Mouse (Mus musculus) adrenal gland, postnatal 14 days (tissue): ENCODE measurements around the gene Ccdc167. TPM values are rescaled to one million over a fixed set of nuclear protein-coding genes. Genes with fewer than 3 reads are reported as not detected.

Source experiments
- DNase-seq: peaks from one replicate; pipeline ENCODE4 v3.0.0; 2021; ENCODE audit warnings: mixed read lengths
- long read RNA-seq, 2 experiments: library from polyadenylated mRNA; stranded (forward); transcript quantifications; one replicate each; pipeline ENCODE4 v2.0.0; 2021
- total RNA-seq: library from RNA; stranded (reverse); gene quantifications from 2 replicates; pipeline ENCODE4 v1.2.3, GENCODE M21; 2021

The Ccdc167 gene
- total RNA-seq: 12.7 and 13.9 TPM in 2 replicates
- long read RNA-seq, experiment 1, full-length matches to known transcripts: 11 of 16 reads
- long read RNA-seq, experiment 1, partial matches to known transcripts: 0 of 16 reads
- long read RNA-seq, experiment 1, other reads (novel, unspliced or antisense): 5 of 16 reads
- long read RNA-seq, experiment 2, full-length matches to known transcripts: 22 of 25 reads
- long read RNA-seq, experiment 2, partial matches to known transcripts: 1 of 25 reads
- long read RNA-seq, experiment 2, other reads (novel, unspliced or antisense): 2 of 25 reads

GRCm38 (mm10) chr17:29716732-29717445 lies at the start of gene Ccdc167:
Gene Ccdc167, minus strand, starts transcription at chr17:29717044.
- peak; percentile 97 for DNase-seq

GRCm38 (mm10) chr17:29765380-29765779 lies 48.5 kb upstream of the Ccdc167 start:
- DNase-seq: no peak

- DNase-seq: peak; percentile 50
These were observed 45.7 kb upstream of the Ccdc167 start for GRCm38 (mm10) chr17:29762551-29762950.

- no peak for DNase-seq
These were observed 45.1 kb upstream of the Ccdc167 start for GRCm38 (mm10) chr17:29761938-29762337.

- peak; percentile 37 for DNase-seq
These were observed 43.8 kb upstream of the Ccdc167 start for GRCm38 (mm10) chr17:29760404-29761375.

DNA sequence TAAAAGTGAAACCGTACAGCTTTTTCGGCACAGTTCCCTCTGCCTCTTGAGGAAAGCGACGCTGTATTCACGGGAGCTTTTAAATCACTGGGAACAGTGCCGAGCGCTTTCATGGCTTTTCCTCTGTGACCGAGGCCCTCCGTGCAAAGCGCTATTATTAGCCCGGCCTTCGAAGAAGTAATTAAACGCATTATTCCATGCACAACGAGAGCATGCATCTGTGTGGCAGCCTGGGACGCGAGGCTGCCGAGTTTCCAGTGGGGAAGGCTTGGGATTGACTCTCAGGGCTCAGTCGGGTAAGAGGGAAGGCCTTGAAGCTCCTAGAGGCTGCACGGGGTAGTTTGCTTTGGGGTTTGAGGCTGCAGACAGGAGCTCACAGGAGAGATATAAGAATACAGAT lies 43.1 kb upstream of the Ccdc167 start:
- DNase-seq: peak; percentile 38

GRCm38 (mm10) chr17:29756381-29756780 lies 39.5 kb upstream of the Ccdc167 start:
- peak; percentile 69 for DNase-seq

GRCm38 (mm10) chr17:29754510-29754909 lies 37.7 kb upstream of the Ccdc167 start:
- DNase-seq: no peak

DNA sequence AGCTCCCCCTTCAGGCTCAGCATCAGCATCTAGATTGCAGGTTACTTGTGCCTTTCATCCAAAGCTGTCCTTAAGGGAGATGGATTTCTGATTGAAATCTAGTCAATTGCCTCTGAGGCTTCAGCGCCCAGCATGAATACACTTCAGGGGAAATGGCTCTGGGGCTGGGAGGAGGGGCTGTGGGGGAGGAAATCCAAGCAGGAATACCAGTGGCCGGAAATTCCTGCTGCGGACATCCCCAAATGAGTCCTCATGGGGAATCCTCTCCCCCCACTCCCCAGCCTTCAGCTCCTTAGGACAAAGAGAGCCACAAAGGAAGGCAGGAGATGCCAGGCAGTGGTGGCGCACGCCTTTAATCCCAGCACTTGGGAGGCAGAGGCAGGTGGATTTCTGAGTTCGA lies 30.6 kb upstream of the Ccdc167 start:
- DNase-seq: no peak

DNA sequence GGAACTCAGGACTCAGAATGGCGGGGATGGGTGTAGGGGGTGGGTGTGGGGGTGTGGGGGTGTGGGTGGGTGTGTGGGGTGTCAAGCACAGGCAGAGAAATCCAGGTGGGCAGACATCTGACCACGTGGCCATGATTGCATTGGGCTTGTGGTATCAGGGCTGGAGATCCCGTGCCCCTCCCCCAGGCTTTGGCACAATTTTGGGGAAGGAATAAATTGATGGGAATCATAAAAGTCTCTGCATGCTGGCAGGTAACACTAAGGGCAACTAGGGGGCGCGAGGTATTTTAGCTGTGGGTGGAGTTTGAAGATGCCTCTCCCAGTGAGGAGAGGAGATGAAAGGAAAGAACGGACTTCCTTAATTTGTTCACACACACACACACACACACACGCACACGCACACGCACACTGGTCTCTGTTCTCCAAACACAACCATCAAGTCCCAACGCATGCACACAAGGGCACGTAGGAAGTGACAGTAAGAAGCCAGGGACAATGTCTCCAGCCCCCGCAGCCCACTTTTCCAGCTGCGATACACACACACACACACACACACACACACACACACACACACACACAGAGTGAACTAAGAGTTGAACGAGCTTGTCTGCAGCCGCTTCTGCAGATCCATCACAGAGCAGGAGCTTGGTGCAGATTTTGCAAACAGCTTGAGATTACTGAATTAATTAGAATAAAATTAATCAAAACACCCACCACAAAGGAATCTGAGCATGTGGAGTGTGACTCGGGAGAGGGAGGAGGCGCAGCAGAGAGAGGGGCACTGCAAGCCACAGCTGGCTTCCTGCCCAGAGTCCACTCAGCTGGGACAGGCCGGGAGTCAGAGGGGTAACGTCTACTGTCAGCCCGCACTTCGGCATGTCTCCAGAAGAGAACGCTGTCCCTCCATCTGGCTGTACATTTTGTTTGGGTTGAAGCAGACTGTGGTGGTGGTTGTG lies 21.3 kb upstream of the Ccdc167 start:
- DNase-seq: peak; percentile 69

GRCm38 (mm10) chr17:29736448-29737014 lies 19.7 kb upstream of the Ccdc167 start:
- DNase-seq: no peak

DNA sequence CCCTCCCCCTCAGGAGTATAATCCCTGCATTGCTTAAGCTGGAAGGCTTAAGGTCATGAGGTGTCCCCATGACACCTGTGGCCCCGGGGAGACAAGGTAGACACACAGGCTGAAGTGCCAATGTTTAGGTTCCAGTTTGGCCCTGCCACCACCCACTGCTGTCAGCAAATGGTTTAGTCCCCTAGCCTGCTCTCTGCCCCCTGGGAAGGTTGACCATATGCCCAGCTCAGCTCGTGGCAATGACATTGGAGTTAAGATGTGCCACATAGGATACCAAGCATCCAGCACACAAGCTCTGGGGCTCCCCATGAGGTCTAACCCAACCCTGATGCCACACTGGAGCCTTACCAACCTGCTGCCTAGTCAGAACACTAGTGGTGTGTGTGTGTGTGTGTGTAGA lies 15.7 kb upstream of the Ccdc167 start:
- no peak for DNase-seq

GRCm38 (mm10) chr17:29731953-29732325 lies 15.1 kb upstream of the Ccdc167 start:
- DNase-seq: no peak

DNA sequence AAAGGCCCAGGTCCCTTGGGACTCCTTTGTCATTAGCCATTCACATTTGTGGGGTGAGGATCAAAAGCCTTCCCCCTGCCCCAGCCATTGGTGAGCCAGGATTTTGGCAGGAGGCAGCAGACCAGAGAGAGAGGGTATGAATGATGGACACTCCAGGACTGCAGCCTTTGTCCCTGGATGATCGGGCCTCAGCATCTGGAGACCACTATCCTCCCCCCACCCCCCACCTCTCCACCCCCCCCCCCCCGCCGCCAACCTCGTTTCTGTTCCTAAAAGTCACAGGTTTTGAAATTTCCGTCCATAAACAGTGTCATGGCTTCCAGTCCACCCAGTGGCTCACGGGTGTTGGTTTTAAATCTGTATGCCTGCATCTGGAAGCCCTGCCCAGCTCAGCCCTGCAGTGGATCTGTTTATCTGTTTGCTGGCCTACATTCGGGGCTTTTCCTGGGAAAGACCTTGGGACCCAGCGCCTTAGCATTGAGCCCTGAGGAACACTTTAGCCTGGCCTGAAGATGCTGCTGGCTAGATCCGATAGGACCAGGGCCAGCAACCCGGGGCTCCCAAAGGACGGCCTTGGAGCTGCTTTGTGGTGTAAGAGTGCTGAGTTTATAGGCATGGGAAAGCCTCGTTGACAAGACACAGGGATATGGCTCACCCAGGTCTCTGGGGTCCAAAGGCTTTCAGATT lies 14.6 kb upstream of the Ccdc167 start:
- peak; percentile 65 for DNase-seq

DNA sequence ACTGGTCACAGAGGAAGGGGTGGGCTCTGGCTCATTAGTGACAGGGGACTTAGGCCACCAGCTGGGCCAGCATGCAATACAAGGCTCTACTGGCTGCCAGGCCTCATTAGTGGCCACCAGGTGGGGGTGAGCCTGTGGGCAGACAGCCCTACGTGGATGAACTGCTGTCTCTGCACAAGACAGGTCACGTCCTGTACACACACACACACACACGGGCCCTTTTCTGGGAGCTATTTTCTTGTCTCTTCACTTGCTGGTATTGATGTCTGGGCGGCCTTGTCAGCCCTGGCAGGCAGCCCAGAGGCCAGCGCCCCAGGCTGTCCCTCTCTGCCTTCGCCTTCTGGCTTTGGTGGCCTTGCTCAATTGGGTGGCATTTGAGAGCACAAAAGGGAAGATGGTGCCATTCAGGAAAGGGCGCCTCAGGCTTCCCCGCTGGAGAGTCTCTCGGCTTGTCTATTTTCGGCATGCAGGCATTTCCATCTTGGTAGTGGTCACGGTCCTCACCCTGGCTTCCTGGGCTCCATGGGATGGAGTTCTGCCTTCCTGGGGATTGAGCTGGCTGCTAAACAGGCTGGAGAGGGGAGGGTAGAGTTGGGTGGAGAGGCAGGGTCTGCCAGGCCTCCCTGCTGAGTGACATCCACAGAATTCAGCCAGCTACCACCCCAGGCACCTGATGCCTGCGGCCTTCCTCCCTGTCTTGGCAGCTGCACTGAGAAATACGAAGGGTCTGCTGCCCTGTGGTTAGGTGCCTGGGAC lies 13.8 kb upstream of the Ccdc167 start:
- peak; percentile 84 for DNase-seq

- no peak for DNase-seq
These were observed 11.2 kb upstream of the Ccdc167 start for GRCm38 (mm10) chr17:29728082-29728481.

DNA sequence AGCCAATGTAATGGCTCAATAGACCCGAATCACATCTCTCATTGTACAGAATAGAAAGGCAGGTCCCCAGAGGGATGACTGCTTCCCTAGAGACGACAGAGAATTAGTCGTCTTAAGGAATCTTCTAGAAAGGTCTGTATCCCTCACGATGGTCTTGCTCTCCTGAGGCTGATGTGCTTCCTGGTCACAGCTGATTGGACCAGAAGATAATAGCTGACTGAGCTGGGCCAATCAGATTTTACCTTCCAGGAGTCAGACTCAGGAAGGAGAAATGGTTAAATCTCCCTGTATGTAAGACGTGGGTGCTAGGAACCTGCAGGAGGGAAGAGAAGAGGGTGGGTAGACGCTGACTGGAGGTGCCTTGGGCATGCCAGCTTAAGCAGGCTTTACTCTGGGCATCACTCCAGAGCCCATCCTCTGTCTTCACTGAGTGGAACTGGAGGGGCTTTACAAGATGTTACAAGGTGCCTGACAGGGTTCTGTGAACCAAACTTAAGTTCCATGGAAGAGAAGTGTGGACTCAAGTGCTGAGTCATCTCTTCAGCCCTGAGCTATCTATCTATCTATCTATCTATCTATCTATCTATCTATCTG lies 8.3 kb upstream of the Ccdc167 start:
- DNase-seq: no peak

- peak; percentile 36 for DNase-seq
These were observed 7.8 kb upstream of the Ccdc167 start for GRCm38 (mm10) chr17:29724610-29725009.

- no peak for DNase-seq
These were observed 4.0 kb upstream of the Ccdc167 start for GRCm38 (mm10) chr17:29720755-29721365.
